Mouse (Mus musculus) liver (tissue): ENCODE measurements at regions not wholly inside any gene's neighbourhood (a gene's known extent, or its start where the extent isn't known, plus 50 kb on each side); places are given as distances from the start of the nearest gene placed in this dataset.

Experiments used
- DNase-seq: peaks from one replicate; pipeline ENCODE4 v3.0.0-alpha.2; 2020; ENCODE audit warnings: mixed read lengths

DNA sequence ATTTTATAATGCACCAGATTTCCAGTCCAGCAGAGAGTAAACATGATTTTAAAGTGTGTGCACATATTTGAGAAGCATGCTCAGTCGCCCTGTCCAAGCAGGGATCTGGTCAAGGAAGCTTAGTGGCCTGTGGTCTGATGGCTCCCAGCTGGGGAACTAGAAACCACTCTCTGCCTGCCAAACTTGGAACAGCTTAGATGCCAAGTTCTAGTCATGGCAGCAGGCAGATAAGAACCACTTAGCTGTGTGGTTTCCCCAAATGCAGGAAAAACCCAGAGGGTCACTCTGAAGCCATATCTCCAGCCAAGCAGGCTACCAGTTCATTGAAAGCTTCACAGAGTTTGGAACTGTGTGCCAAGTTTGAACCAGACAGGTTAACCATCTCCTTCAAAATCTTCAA is 86.1 kb downstream of the Fam114a2 start:
- no peak for DNase-seq

DNA sequence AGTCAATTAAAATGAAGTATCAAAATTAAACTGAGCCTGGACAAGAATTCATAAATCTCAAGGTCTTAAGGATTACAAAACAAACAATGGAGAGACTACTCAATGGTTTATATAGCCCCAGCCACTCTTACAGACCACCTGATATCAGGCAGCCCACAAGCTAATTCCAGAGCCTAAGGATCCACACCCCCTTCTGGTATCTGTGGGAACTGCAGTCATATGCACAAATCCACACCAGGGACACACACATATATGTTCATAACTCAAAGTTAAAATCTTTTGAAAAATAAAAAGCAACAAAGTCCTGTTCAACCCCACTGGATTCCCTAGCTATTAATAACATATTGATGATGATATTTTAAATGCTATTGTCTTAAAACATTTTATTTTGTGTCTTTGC is 86.5 kb downstream of the Fam114a2 start:
- DNase-seq = no peak

DNA sequence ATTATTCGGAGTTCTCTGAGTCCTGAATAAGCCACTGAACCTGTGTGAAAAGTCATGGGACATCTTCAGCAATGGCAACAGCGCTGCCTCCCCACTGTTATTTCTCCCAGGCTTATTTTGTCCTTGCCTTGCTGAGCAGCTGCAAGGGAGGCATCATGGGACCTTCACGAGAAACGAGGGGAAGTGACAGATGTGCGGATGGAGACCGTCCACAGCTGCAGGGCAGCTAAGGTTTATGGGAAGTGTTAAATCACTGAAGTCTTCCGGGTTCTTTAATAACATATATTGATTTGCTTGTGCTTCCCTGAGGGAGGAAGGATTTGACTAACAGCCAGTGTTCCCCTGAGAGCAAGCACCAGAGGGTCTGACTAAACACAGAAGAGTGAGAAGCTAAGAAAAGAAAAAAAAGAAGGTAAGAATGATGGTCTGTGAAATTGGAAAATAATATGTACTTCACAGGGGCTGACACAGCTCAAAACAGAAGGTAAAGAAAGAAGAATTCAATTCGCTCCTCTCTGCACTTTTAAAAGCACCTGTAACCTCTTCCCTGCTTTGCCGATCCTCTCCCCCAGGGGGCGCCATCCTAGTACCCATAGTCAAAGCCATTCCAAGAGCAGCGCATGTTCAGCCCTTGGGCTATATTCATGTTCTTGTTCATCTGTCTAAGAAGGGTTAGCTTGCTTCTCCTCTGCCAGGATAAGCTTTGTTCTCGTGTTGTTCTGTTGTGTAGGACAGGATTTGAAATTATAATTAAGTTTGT is 92.2 kb downstream of the Fam114a2 start:
- peak; percentile 51 for DNase-seq

DNA sequence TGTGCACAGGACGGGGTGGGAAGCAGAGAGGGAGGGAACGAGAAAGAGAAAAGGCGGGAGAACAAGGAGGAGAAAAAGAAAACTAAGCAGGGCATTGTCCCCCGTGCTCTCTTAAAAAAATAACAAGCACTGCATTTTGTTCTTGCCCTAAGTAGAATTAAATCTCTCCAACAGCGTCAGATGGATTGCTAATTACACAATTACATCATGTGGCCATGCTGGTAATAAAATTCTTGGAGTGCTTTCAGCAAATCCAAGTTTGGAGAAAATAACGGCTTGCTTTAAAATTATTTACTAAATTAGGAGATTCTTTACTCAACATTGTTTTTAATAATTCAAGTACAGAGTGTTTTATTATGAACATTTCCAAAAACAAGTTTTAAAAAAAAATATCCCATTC is 99.0 kb downstream of the Fam114a2 start:
- DNase-seq = no peak

DNA sequence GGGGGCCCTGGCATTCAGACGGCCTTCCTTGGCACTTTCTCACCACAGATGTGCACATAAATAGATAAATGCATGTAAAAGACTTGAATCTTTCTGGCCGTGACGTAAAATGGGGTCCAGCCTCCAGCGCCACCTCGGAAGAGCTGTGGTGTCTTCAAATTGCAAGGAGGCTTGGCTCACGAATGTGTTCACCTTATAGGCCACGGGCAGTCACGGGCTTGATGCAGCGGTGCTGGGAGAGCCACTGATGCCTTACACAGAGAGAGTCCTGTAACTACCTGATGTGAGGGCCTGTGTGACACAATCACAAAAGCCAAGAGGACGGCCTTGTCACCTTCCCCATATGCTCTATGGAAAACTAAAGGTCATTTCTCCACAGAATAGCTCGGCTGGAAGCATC is 102.4 kb downstream of the Fam114a2 start:
- no peak for DNase-seq

DNA sequence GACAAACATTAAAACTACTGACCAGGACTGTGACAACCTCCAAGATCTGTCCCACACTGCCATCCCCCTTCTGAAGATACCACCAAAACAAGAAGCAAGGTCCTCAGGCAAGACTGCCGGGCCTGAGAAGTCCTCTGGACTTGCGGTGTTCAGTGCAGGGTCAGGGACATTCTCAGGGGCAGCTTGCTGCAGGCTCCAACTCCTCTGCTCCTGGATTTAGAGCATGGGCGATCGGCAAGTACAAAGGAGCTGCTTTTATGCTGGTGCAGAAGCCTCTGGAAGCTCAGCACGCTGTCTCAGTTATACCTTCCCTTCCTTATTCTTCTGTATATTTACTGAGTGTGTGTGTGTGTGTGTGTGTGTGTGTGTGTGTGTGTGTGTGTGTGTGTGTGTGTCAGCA is 103.2 kb downstream of the Fam114a2 start:
- no peak for DNase-seq

DNA sequence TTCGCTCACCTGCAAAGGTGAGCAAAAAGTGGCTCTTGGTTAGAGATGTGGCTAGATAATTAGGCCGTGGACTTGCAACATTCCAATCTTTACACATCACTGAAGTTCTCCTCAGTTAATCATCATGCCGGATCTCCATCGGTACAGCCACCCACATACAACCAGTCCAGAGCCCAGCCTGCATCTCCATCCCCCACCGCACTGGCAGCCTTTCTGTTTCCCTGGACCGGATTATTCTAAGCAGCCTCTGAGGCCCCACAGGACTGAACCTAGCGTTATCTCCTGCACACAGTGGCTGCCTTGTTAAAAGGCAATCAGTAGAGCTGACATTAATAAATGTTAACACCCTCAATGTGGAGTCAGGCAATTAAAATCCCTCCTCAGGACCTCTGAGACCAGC is 103.7 kb downstream of the Fam114a2 start:
- no peak for DNase-seq

DNA sequence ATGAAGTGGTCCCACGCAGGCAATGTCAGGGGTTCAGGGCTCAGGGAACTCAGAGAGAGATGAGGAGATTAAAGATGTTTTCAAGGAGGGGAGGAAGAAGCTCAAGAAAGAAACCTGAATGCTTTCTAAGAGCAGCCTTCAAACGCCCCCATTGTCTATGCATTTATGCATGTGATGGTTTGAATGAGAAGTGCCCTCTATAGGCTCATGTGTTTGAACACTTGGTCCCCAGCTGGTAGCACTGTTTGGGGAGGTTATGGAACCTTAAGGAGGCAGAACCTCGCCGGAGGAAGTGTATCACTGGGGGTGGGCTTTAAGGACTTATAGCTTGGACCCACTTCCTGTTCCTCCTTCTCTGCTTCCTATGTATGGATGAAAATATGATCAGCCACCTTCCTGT is 105.1 kb downstream of the Fam114a2 start:
- no peak for DNase-seq

DNA sequence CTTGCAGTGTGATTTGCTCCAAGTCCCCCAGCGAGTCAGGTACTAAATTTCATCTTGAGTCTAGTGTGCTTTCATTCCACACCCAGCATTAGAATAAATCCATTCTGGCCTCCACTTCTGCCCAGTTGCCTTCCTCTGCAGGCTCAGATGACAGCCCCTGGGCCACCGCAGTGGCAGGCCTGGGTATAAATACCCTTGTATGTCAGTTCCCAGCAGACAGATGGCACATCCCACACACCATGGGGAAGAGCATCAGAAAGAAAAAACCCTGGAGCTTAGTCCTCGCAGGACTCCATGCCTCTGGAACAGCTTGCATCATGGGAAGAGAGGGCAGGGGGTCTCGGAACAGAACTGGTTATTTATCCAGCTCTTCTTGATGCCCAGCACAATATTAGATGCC is 105.7 kb downstream of the Fam114a2 start:
- no peak for DNase-seq

DNA sequence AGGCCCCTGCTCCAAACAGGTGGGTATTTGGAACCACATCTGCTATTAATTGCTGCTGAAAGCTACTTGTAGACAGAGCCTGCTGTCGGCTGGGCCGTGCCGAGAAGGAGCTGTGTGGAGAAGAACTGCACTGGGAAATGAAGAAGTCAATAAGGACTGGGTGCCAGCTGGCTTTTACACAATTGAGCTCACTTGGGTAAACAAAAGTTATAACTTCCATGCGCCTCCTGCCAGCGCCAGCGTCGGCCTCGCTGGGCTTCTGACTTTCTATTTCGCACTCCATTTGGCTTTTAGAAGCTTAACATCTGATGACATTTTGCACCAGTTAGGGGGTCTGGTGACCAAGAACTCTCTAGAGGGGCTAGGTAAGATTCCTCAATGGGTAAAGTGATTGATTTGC is 114.2 kb downstream of the Fam114a2 start:
- DNase-seq = no peak

DNA sequence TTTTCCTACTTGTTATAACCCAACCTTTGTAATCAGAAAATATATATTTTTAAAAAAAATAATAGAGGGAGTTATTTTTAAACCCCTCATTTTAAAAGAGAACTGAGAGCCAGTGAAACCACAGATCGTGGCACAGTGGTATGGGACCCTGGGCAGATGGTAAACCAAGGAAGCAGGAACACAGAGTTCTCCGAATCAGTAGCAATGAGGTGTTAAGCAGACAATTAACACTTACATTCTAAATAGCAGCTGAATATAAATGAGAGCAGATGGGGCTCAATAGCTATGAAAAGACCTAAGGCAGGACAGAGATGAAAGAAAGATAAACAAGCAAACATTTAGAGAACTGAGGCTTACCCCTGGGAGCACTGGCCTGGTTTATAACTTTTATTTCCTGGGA is 116.8 kb downstream of the Fam114a2 start:
- no peak for DNase-seq

DNA sequence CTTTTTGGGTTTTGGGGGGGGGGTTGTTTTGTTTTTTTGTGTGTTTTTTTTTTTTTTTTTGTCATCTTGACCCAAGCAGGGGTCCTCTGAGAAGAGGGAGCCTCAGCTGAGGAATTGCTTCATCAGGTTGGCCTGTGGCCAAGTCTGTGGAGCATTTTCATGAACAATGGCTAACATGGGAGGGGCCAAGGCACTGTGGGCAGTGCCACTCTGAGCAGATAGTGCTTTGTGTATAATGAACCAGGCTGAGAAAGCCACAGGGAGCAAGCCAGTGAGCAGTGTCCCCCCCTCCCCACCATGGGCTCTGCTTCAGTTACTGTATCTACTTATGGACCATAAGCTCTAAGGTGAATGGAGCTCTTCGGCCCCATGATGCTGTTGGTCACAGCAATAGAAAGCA is 119.1 kb downstream of the Fam114a2 start:
- DNase-seq = no peak

DNA sequence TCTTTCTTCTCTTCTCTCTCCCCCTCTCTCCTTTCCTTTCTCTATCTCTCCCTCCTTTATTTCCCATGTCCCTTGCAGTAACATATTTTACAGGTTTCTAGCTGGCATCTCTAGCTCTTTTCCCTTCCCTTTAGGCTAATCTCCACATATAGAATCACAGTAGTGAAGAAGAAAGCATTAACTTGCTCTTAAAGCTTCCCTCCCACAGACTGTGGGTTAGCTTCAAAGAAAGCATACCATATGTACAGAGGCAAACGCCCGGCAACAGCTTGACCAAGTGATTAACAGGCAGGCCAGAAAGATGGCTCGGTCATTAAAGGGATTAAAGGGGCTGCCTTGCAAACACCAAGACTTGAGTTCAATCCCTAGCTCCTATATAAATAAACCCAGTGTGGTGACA is 122.0 kb downstream of the Fam114a2 start:
- DNase-seq = no peak

DNA sequence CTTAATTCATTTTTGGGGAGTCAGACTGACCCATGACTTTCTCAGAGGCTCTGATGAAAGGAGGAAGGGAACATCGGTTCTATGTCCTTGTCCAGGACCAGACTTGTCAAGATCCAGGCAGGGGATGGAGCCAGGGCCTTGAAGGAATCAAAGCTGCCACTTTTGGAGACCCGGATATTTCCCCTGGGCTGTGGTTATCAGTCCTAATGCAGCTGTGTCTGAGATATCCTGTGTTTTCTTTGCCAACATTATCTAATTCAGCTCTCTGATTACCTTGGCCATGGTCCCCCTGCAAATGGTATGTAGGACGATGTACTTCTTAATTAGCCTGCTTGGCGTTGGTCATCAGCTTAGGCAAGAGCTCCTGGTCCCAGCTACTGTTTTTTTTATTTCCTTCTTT is 127.6 kb downstream of the Fam114a2 start:
- DNase-seq = no peak
